In the genomic region with DNA sequence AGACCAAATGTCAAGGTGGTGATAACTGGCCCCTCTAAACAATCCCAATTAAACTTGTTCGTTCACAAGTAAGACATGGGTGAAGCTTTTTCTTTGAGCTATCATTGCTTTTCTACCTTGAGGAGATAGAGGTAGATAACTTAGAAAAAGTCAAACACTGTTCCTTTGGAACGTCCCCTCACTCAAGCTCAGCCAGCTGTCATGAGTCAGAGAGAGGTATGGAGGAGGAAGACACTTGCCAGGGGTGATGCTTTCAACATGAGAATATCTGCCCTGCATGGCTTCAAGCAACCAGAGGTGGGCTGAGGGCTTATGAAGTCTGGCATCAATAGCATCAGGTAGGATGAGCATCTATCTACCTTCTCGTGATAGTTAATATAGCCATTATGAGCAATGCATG, we compare ENCODE assay signal across 19 mouse cellular contexts.
"Had no signal": no experiment of that assay in that cellular context is flagged by ENCODE, and none has a peak within 500 bp of the region (broad histone marks: within the 10 kb centered on the region; RNA-seq: fewer than 3 reads in every experiment).

No protein-coding gene starts in this region.

- H3K4me1 ChIP-seq: heart, embryonic 10.5 days; heart, embryonic 12.5 days; hindbrain, embryonic 10.5 days; hindbrain, embryonic 12.5 days; intestine, embryonic 15.5 days; limb, embryonic 10.5 days; limb, embryonic 12.5 days; liver, embryonic 13.5 days had no signal

- H3K27me3 ChIP-seq: heart, embryonic 12.5 days; hindbrain, embryonic 12.5 days; intestine, embryonic 15.5 days; limb, embryonic 12.5 days; liver, embryonic 13.5 days had no signal

- H3K36me3 ChIP-seq: heart, embryonic 10.5 days; heart, embryonic 12.5 days; hindbrain, embryonic 10.5 days; hindbrain, embryonic 12.5 days; intestine, embryonic 15.5 days; limb, embryonic 10.5 days; limb, embryonic 12.5 days; liver, embryonic 13.5 days had no signal

- DNase-seq: gastrocnemius, postnatal 14 days; heart, postnatal 4 days; kidney, adult 18-20 months; kidney, adult 8-10 months; kidney, postnatal 10 days; kidney, postnatal 25 days; kidney, postnatal 4 days; liver; liver, embryonic 13.5 days had no signal

- H3K27ac ChIP-seq: heart, embryonic 10.5 days; hindbrain, embryonic 10.5 days; hindbrain, embryonic 12.5 days; hindbrain, embryonic 14.5 days; intestine, embryonic 15.5 days; layer of hippocampus, adult 2 months; left cerebral cortex, adult 2 months; limb, embryonic 10.5 days; limb, embryonic 12.5 days; liver, embryonic 13.5 days had no signal

- H3K4me3 ChIP-seq: heart, embryonic 10.5 days; heart, embryonic 12.5 days; hindbrain, embryonic 10.5 days; hindbrain, embryonic 12.5 days; intestine, embryonic 15.5 days; layer of hippocampus, adult 2 months; left cerebral cortex, adult 2 months; limb, embryonic 10.5 days; limb, embryonic 12.5 days; liver, embryonic 13.5 days had no signal

- H3K9ac ChIP-seq: heart, embryonic 12.5 days; hindbrain, embryonic 12.5 days; hindbrain, embryonic 14.5 days; intestine, embryonic 15.5 days; limb, embryonic 12.5 days; liver, embryonic 13.5 days had no signal
